Mouse (Mus musculus): ENCODE measurements around the gene Pnp. TPM values are rescaled to one million over a fixed set of nuclear protein-coding genes. Genes with fewer than 3 reads are reported as not detected.
A peak's percentile ranks its signal among the peaks of the same experiment; 100 is the strongest.
"Not testable (repeated sequence)": the region's sequence is repeated elsewhere in the genome, so short reads cannot be mapped to it uniquely, and the experiment has no call there.

The Pnp gene
- polyA plus RNA-seq (2016; fragmentation: Nextera tagmentation; extraction: Ambion mirVana) = 50.0 and 50.1 TPM in 2 replicates

- ATAC-seq (ENCODE audit: low FRiP score, low read depth) = peak; percentile 100
- Histone ChIP-seq H3K4me1 (peaks cover 29% of the 10 kb centered on the region), H3K4me3 (peak within 1 kb of the TSS; percentile 96), H3K9ac (replicated peaks) (peak within 1 kb of the TSS; percentile 96), H3K27ac (replicated peaks) (peak within 1 kb of the TSS; percentile 91), H3K9me3 (no peaks in the 10 kb centered on the region), H3K36me3 (peaks cover 36% of the 10 kb centered on the region), H3K4me2 (replicated peaks) (peak within 1 kb of the TSS; percentile 75), H3K27me3 (no peaks in the 10 kb centered on the region)
- WGBS = under 1% methylated on average over 68 of the region's 68 CpGs
Measured at GRCm38 (mm10) chr14:50930754-50931492, at the start of gene Pnp, which contains the start of gene Pip4p1. Gene Pnp (plus strand): TSS chr14:50931082. Gene Pip4p1 (minus strand): TSS chr14:50930856.

GRCm38 (mm10) chr14:50891621-50892020 lies 39.3 kb upstream of the Pnp start:
- Histone ChIP-seq H3K36me3 (no peaks in the 10 kb centered on the region), H3K27ac (replicated peaks) (no peak overlapping the region), H3K27me3 (peaks cover 12% of the 10 kb centered on the region; the same call in 1 of the 2 replicates), H3K9ac (replicated peaks) (no peak overlapping the region), H3K4me1 (peaks cover 6% of the 10 kb centered on the region), H3K4me3 (no peak overlapping the region), H3K9me3 (no peaks in the 10 kb centered on the region), H3K4me2 (replicated peaks) (no peak overlapping the region)
- no peak for ATAC-seq (ENCODE audit: low FRiP score, low read depth)
- WGBS = 91% methylated on average over 8 of the region's 8 CpGs

- 85% methylated on average over 7 of the region's 7 CpGs for WGBS
- no peak overlapping the region for H3K4me3 ChIP-seq
- H3K36me3 ChIP-seq = no peaks in the 10 kb centered on the region
- H3K4me2 ChIP-seq (replicated peaks) = no peak overlapping the region
- no peak for ATAC-seq (ENCODE audit: low FRiP score, low read depth)
- peaks cover 16% of the 10 kb centered on the region; the same call in 1 of the 2 replicates for H3K27me3 ChIP-seq
- no peak overlapping the region for H3K27ac ChIP-seq (replicated peaks)
- peaks cover 10% of the 10 kb centered on the region for H3K4me1 ChIP-seq
- no peaks in the 10 kb centered on the region for H3K9me3 ChIP-seq
- H3K9ac ChIP-seq (replicated peaks) = no peak overlapping the region
Measured at GRCm38 (mm10) chr14:50892091-50892490, 38.8 kb upstream of the Pnp start.

- H3K36me3 ChIP-seq = no peaks in the 10 kb centered on the region
- H3K27me3 ChIP-seq = peaks cover 23% of the 10 kb centered on the region
- peaks cover 10% of the 10 kb centered on the region for H3K4me1 ChIP-seq
- no peak overlapping the region for H3K9ac ChIP-seq (replicated peaks)
- no peak for ATAC-seq (ENCODE audit: low FRiP score, low read depth)
- H3K9me3 ChIP-seq = no peaks in the 10 kb centered on the region
- no peak overlapping the region for H3K27ac ChIP-seq (replicated peaks)
- 89% methylated on average over 22 of the region's 22 CpGs for WGBS
- H3K4me3 ChIP-seq = no peak overlapping the region
- H3K4me2 ChIP-seq (replicated peaks) = no peak overlapping the region
Measured at GRCm38 (mm10) chr14:50892541-50893459, 38.1 kb upstream of the Pnp start.

GRCm38 (mm10) chr14:50895407-50895806 lies 35.5 kb upstream of the Pnp start:
- no peak overlapping the region for H3K4me3 ChIP-seq
- peaks cover 10% of the 10 kb centered on the region for H3K4me1 ChIP-seq
- ATAC-seq (ENCODE audit: low FRiP score, low read depth) = no peak
- no peaks in the 10 kb centered on the region for H3K9me3 ChIP-seq
- H3K36me3 ChIP-seq = no peaks in the 10 kb centered on the region
- no peak overlapping the region for H3K9ac ChIP-seq (replicated peaks)
- no peak overlapping the region for H3K27ac ChIP-seq (replicated peaks)
- H3K4me2 ChIP-seq (replicated peaks) = no peak overlapping the region
- H3K27me3 ChIP-seq = peaks cover 25% of the 10 kb centered on the region

GRCm38 (mm10) chr14:50895985-50896746 lies 34.7 kb upstream of the Pnp start:
- Histone ChIP-seq H3K27me3 (peaks cover 25% of the 10 kb centered on the region), H3K9me3 (no peaks in the 10 kb centered on the region), H3K27ac (replicated peaks) (no peak overlapping the region), H3K9ac (replicated peaks) (peak overlapping the region; percentile 67), H3K4me3 (peak overlapping the region; percentile 50), H3K4me2 (replicated peaks) (peak overlapping the region; percentile 88), H3K4me1 (peaks cover 10% of the 10 kb centered on the region), H3K36me3 (no peaks in the 10 kb centered on the region)
- WGBS = 18% methylated on average over 19 of the region's 19 CpGs
- peak; percentile 59 for ATAC-seq (ENCODE audit: low FRiP score, low read depth)

- 17% methylated on average over 23 of the region's 23 CpGs for WGBS
- Histone ChIP-seq H3K36me3 (no peaks in the 10 kb centered on the region), H3K4me1 (peaks cover 10% of the 10 kb centered on the region), H3K4me3 (peak overlapping the region; percentile 50), H3K9ac (replicated peaks) (peak overlapping the region; percentile 67), H3K9me3 (no peaks in the 10 kb centered on the region), H3K27ac (replicated peaks) (no peak overlapping the region), H3K27me3 (peaks cover 25% of the 10 kb centered on the region), H3K4me2 (replicated peaks) (peak overlapping the region; percentile 88)
- ATAC-seq (ENCODE audit: low FRiP score, low read depth) = peak; percentile 58; the same call in 1 of the 2 replicates
Measured at GRCm38 (mm10) chr14:50896747-50897373, 34.0 kb upstream of the Pnp start.

- WGBS = 40% methylated on average over 7 of the region's 7 CpGs
- ATAC-seq (ENCODE audit: low FRiP score, low read depth) = 0 out of 2 replicates have a peak, but pooled peaks have one; percentile 27
- H3K27me3 ChIP-seq = peaks cover 25% of the 10 kb centered on the region
Measured at GRCm38 (mm10) chr14:50897374-50897765, 33.5 kb upstream of the Pnp start, which contains the start of gene Klhl33. Gene Klhl33 (minus strand): TSS chr14:50897507.

GRCm38 (mm10) chr14:50897992-50898391 lies 32.9 kb upstream of the Pnp start:
- peaks cover 25% of the 10 kb centered on the region for H3K27me3 ChIP-seq
- not testable (repeated sequence) for H3K27ac ChIP-seq (replicated peaks); ATAC-seq (ENCODE audit: low FRiP score, low read depth); H3K9ac ChIP-seq (replicated peaks); H3K9me3 ChIP-seq; H3K4me1 ChIP-seq; H3K36me3 ChIP-seq; H3K4me3 ChIP-seq; H3K4me2 ChIP-seq (replicated peaks)
- 96% methylated on average over 2 of the region's 2 CpGs for WGBS

More at GRCm38 (mm10) chr14:50897374-50897765, 33.5 kb upstream of the Pnp start, which contains the start of gene Klhl33:
- H3K4me1 ChIP-seq = peaks cover 10% of the 10 kb centered on the region
- no peaks in the 10 kb centered on the region for H3K36me3 ChIP-seq
- H3K4me3 ChIP-seq = peak within 1 kb of the TSS; percentile 50
- peak within 1 kb of the TSS; percentile 88 for H3K4me2 ChIP-seq (replicated peaks)
- H3K9me3 ChIP-seq = no peaks in the 10 kb centered on the region
- H3K9ac ChIP-seq (replicated peaks) = peak within 1 kb of the TSS; percentile 67
- no peak within 1 kb of the TSS for H3K27ac ChIP-seq (replicated peaks)

- Histone ChIP-seq H3K9me3 (no peaks in the 10 kb centered on the region), H3K9ac (replicated peaks) (peak overlapping the region; percentile 59), H3K36me3 (no peaks in the 10 kb centered on the region), H3K27ac (replicated peaks) (no peak overlapping the region), H3K27me3 (no peaks in the 10 kb centered on the region), H3K4me2 (replicated peaks) (peak overlapping the region; percentile 60), H3K4me1 (peaks cover 3% of the 10 kb centered on the region; the same call in 1 of the 2 replicates), H3K4me3 (peak overlapping the region; percentile 45)
- ATAC-seq (ENCODE audit: low FRiP score, low read depth) = peak; percentile 88
- 3% methylated on average over 26 of the region's 26 CpGs for WGBS
Measured at GRCm38 (mm10) chr14:50903973-50904827, 26.7 kb upstream of the Pnp start.

Measured in midbrain, embryonic 12.5 days (tissue).